15 mouse cellular contexts compared by ENCODE assay signal in the genomic region with DNA sequence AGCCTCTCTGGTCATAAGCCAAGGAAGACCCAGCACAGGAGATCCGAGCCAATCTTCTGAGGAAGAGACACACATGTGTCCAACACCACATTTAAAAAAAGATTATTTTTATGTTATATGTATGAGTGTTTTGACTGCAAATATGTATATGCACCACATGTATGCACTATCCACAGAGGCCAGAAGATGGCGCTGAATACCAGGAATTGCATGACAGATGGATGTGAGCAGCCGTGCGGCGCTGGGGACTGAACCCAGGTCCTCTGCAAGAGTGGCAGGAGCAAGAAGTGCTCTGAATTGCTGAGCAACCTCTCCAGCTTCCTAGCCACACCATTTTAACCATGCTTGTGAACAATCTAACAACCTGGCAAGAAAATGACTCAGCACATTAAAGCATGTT. TPM values are rescaled to one million over a fixed set of nuclear protein-coding genes. Genes with fewer than 3 reads are reported as not detected.
DNase-seq lines count a peak whose midpoint lies in the region; ATAC-seq and TF ChIP-seq lines count a peak whose summit lies in the region.
"Had no signal": no experiment of that assay in that cellular context is flagged by ENCODE, and none has a peak within 500 bp of the region (broad histone marks: within the 10 kb centered on the region; RNA-seq: fewer than 3 reads in every experiment).

No protein-coding gene starts in this region.

- no peak overlapping the region for H3K27ac ChIP-seq in kidney, adult 2 months (ENCODE audit: insufficient read depth, low read depth, low read length)
- H3K27ac ChIP-seq in forebrain, embryonic 12.5 days: no peak overlapping the region
- H3K27ac ChIP-seq: embryonic facial prominence, embryonic 13.5 days; forebrain, embryonic 10.5 days; midbrain, embryonic 13.5 days; stomach, embryonic 15.5 days had no signal

- no peak for ATAC-seq in forebrain, embryonic 12.5 days (ENCODE audit: low FRiP score)
- ATAC-seq: activated CD4-positive, CD25-positive, alpha-beta regulatory T cell, adult 4 months; midbrain, embryonic 13.5 days had no signal

- no peak overlapping the region for H3K4me3 ChIP-seq in kidney, adult 2 months (ENCODE audit: insufficient read depth, low read depth, low read length)
- no peak overlapping the region for H3K4me3 ChIP-seq in forebrain, embryonic 12.5 days (replicated peaks)
- H3K4me3 ChIP-seq: embryonic facial prominence, embryonic 13.5 days; forebrain, embryonic 10.5 days; midbrain, embryonic 13.5 days; stomach, embryonic 15.5 days had no signal

- H3K4me1 ChIP-seq in kidney, adult 2 months (ENCODE audit: control insufficient read depth, insufficient read depth, low read length): peaks cover 4% of the 10 kb centered on the region; the same call in 1 of the 2 replicates
- no peaks in the 10 kb centered on the region for H3K4me1 ChIP-seq in forebrain, embryonic 12.5 days
- H3K4me1 ChIP-seq: embryonic facial prominence, embryonic 13.5 days; forebrain, embryonic 10.5 days; midbrain, embryonic 13.5 days; stomach, embryonic 15.5 days had no signal

- no peaks in the 10 kb centered on the region; the same call in 1 of the 2 replicates for H3K36me3 ChIP-seq in kidney, adult 2 months (ENCODE audit: control insufficient read depth, insufficient read depth, low read length)
- H3K36me3 ChIP-seq in forebrain, embryonic 12.5 days (replicated peaks): peaks cover 60% of the 10 kb centered on the region

- no peaks in the 10 kb centered on the region for H3K27me3 ChIP-seq in kidney, adult 2 months (replicated peaks; ENCODE audit: control insufficient read depth, insufficient read depth, low read length)
- H3K27me3 ChIP-seq in forebrain, embryonic 12.5 days: no peaks in the 10 kb centered on the region
- H3K27me3 ChIP-seq: embryonic facial prominence, embryonic 13.5 days; midbrain, embryonic 13.5 days; stomach, embryonic 15.5 days had no signal

- DNase-seq in kidney, adult 2 months: no peak
- DNase-seq in kidney, adult 11 months: no peak
- peak; percentile 1 for DNase-seq in retina, embryonic 14.5 days (ENCODE audit: low spot score)
- no peak for DNase-seq in retina, postnatal 1 day
- DNase-seq in R1 (ENCODE audit: low read depth, low spot score): peak; percentile 50
- no peak for DNase-seq in c-Kit-positive CD71-positive TER-119-positive erythroid progenitor cells, embryonic 14.5 days (ENCODE audit: low spot score)
- DNase-seq: cerebellum, adult 18-20 months; kidney, adult 18-20 months; lung, postnatal 36 days had no signal

- no peak overlapping the region for H3K4me2 ChIP-seq in forebrain, embryonic 12.5 days
- H3K4me2 ChIP-seq: embryonic facial prominence, embryonic 13.5 days; midbrain, embryonic 13.5 days; stomach, embryonic 15.5 days had no signal

- no peak overlapping the region for H3K9ac ChIP-seq in forebrain, embryonic 12.5 days
- H3K9ac ChIP-seq: embryonic facial prominence, embryonic 13.5 days; midbrain, embryonic 13.5 days; stomach, embryonic 15.5 days had no signal

- 92% methylated on average over 5 of the region's 5 CpGs for WGBS in kidney, adult 2 months
- 90% methylated on average over 5 of the region's 5 CpGs for WGBS in forebrain, embryonic 12.5 days

- 0 out of 2 replicates have a peak, but pooled peaks have one; percentile 10 for TF ChIP-seq CTCF in kidney, adult 2 months (conservative IDR thresholded peaks at IDR 0.05; ENCODE audit: insufficient read depth, insufficient read length, low read depth, low read length)

- H3K9me3 ChIP-seq in forebrain, embryonic 12.5 days: peaks cover 3% of the 10 kb centered on the region; the same call in 1 of the 2 replicates
- H3K9me3 ChIP-seq: embryonic facial prominence, embryonic 13.5 days; midbrain, embryonic 13.5 days; stomach, embryonic 15.5 days had no signal

- TF ChIP-seq POLR2A in kidney, adult 2 months (IDR thresholded peaks at IDR 0.05; ENCODE audit: low read depth, low read length): no peak

RNA-seq across cellular contexts. Expression of a gene that starts 45.2 kb away (rescaled TPM):
- 2.9 and 3.5 TPM in 2 replicates for polyA plus RNA-seq in kidney, adult 2 months (2012; rRNA removed)
- 6.7 and 8.8 TPM in 2 replicates for polyA plus RNA-seq in forebrain, embryonic 12.5 days (2016; fragmentation: Nextera tagmentation; extraction: Ambion mirVana)

Comparison
In these comparisons a context has a peak if more than half of its experiments do, and no peak if none do; other contexts are left out.
1. DNase-seq: peak in retina, embryonic 14.5 days (single experiment) and R1 (single experiment); none in kidney, adult 2 months (single experiment), kidney, adult 11 months (single experiment), retina, postnatal 1 day (single experiment) and c-Kit-positive CD71-positive TER-119-positive erythroid progenitor cells, embryonic 14.5 days (single experiment).